Mouse (Mus musculus) frontal cortex, adult (tissue): ENCODE results near the gene Proser2.

ENCODE experiments used
- ATAC-seq: cut with Nextera tagmentation; 2 replicates; pipeline ENCODE4 v1.9.2; 2017; ENCODE audit warnings: mild to moderate bottlenecking, moderate library complexity, mixed read lengths; ENCODE audit not compliant: low TSS enrichment

Gene Proser2

GRCm38 (mm10) chr2:6129555-6130355 is at the start of gene Proser2:
TSS of gene Proser2 (minus strand) at chr2:6130211.
- peak; percentile 95 for ATAC-seq

GRCm38 (mm10) chr2:6179749-6180117 is 49.7 kb upstream of the Proser2 start:
- ATAC-seq = no peak

GRCm38 (mm10) chr2:6178901-6179748 is 49.1 kb upstream of the Proser2 start:
- ATAC-seq = no peak

- no peak for ATAC-seq
Observed at GRCm38 (mm10) chr2:6173013-6173412, 43.0 kb upstream of the Proser2 start.

GRCm38 (mm10) chr2:6168560-6168959 is 38.5 kb upstream of the Proser2 start:
- no peak for ATAC-seq

- ATAC-seq = peak; percentile 80
Observed at GRCm38 (mm10) chr2:6167843-6168558, 38.0 kb upstream of the Proser2 start.

- no peak for ATAC-seq
Observed at GRCm38 (mm10) chr2:6165771-6166170, 35.8 kb upstream of the Proser2 start.

- ATAC-seq = no peak
Observed at GRCm38 (mm10) chr2:6164606-6165290, 34.7 kb upstream of the Proser2 start.

GRCm38 (mm10) chr2:6162366-6163040 is 32.5 kb upstream of the Proser2 start:
- ATAC-seq = no peak

GRCm38 (mm10) chr2:6159735-6160134 is 29.7 kb upstream of the Proser2 start:
- ATAC-seq = no peak

GRCm38 (mm10) chr2:6159219-6159618 is 29.2 kb upstream of the Proser2 start:
- no peak for ATAC-seq

- ATAC-seq = no peak
Observed at GRCm38 (mm10) chr2:6157635-6158034, 27.6 kb upstream of the Proser2 start.

- ATAC-seq = no peak
Observed at GRCm38 (mm10) chr2:6157208-6157607, 27.2 kb upstream of the Proser2 start.

GRCm38 (mm10) chr2:6149801-6150200 is 19.8 kb upstream of the Proser2 start:
- no peak for ATAC-seq

GRCm38 (mm10) chr2:6146901-6147300 is 16.9 kb upstream of the Proser2 start:
- no peak for ATAC-seq

GRCm38 (mm10) chr2:6146257-6146656 is 16.2 kb upstream of the Proser2 start:
- no peak for ATAC-seq

GRCm38 (mm10) chr2:6145611-6146010 is 15.6 kb upstream of the Proser2 start:
- no peak for ATAC-seq

GRCm38 (mm10) chr2:6142915-6143654 is 13.1 kb upstream of the Proser2 start:
- ATAC-seq = no peak

- no peak for ATAC-seq
Observed at GRCm38 (mm10) chr2:6140572-6141161, 10.7 kb upstream of the Proser2 start.

GRCm38 (mm10) chr2:6133871-6134270 is 3.9 kb upstream of the Proser2 start:
- no peak for ATAC-seq
